Comparison of ENCODE assay signal across 19 mouse cellular contexts in the genomic region with DNA sequence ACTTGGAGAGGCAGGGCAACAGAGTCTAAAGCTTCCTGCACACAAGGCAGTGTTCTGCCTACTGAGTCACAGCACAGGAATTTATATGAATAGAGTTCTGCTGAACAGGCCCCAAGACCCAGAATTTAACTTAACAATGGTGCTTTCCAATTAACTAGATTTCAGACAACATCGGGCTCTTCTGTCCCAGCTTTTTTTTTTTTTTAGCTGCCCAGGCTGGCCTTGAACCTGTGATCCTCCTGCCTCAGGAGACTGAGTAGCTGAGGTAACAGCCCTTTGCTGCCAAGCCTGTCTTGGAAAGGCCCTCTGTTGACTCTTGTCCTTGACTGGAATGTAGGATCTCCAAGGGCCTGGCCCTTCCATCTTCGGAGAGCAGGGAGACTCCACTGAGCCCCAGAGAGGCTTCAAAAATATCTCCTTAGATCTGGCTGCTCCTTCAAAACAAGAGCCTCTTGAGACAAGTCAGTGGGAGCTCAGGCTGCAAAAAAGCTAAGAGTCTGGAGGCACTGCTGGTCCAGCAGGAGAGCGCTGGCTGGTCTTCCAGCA. TPM values are rescaled to one million over a fixed set of nuclear protein-coding genes. Genes with fewer than 3 reads are reported as not detected.
DNase-seq lines count a peak whose midpoint lies in the region; ATAC-seq and TF ChIP-seq lines count a peak whose summit lies in the region.
"Had no signal": no experiment of that assay in that cellular context is flagged by ENCODE, and none has a peak within 500 bp of the region (broad histone marks: within the 10 kb centered on the region; RNA-seq: fewer than 3 reads in every experiment).

No protein-coding gene starts in this region.

- H3K36me3 ChIP-seq in kidney, adult 2 months (ENCODE audit: control insufficient read depth, insufficient read depth, low read length) = no peaks in the 10 kb centered on the region
- H3K36me3 ChIP-seq in lung, postnatal 0 days (ENCODE audit: insufficient read depth, low read length) = no peaks in the 10 kb centered on the region
- no peaks in the 10 kb centered on the region for H3K36me3 ChIP-seq in stomach, postnatal 0 days (ENCODE audit: control insufficient read depth, insufficient read depth, low read length)
- H3K36me3 ChIP-seq: hindbrain, embryonic 15.5 days; limb, embryonic 13.5 days had no signal

- WGBS in kidney, adult 2 months = 71% methylated on average over 3 of the region's 3 CpGs
- 58% methylated on average over 3 of the region's 3 CpGs for WGBS in lung, postnatal 0 days
- 63% methylated on average over 3 of the region's 3 CpGs for WGBS in stomach, postnatal 0 days

- H3K4me2 ChIP-seq in lung, postnatal 0 days (replicated peaks; ENCODE audit: low read depth, low read length) = no peak overlapping the region
- H3K4me2 ChIP-seq in stomach, postnatal 0 days (replicated peaks; ENCODE audit: low read depth) = no peak overlapping the region
- H3K4me2 ChIP-seq: hindbrain, embryonic 15.5 days; limb, embryonic 13.5 days had no signal

- H3K4me1 ChIP-seq in kidney, adult 2 months (ENCODE audit: control insufficient read depth, insufficient read depth, low read length) = no peaks in the 10 kb centered on the region
- H3K4me1 ChIP-seq in lung, postnatal 0 days (ENCODE audit: insufficient read depth, low read depth, low read length) = no peaks in the 10 kb centered on the region
- H3K4me1 ChIP-seq in stomach, postnatal 0 days (replicated peaks; ENCODE audit: control insufficient read depth, insufficient read depth) = no peaks in the 10 kb centered on the region
- H3K4me1 ChIP-seq: hindbrain, embryonic 15.5 days; limb, embryonic 13.5 days had no signal

- H3K9ac ChIP-seq in lung, postnatal 0 days (replicated peaks; ENCODE audit: low read depth) = no peak overlapping the region
- no peak overlapping the region for H3K9ac ChIP-seq in stomach, postnatal 0 days (ENCODE audit: low read length)
- H3K9ac ChIP-seq: hindbrain, embryonic 15.5 days; limb, embryonic 13.5 days; liver, embryonic 14.5 days had no signal

- no peaks in the 10 kb centered on the region for H3K9me3 ChIP-seq in lung, postnatal 0 days (ENCODE audit: low read length)
- no peaks in the 10 kb centered on the region for H3K9me3 ChIP-seq in stomach, postnatal 0 days (ENCODE audit: control insufficient read depth, low read length)
- H3K9me3 ChIP-seq: hindbrain, embryonic 15.5 days; limb, embryonic 13.5 days had no signal

- H3K4me3 ChIP-seq in kidney, adult 2 months (ENCODE audit: insufficient read depth, low read depth, low read length) = no peak overlapping the region
- H3K4me3 ChIP-seq in lung, postnatal 0 days (ENCODE audit: low read depth, low read length) = no peak overlapping the region
- H3K4me3 ChIP-seq in stomach, postnatal 0 days (ENCODE audit: low read depth, low read length) = no peak overlapping the region
- H3K4me3 ChIP-seq: hindbrain, embryonic 15.5 days; limb, embryonic 13.5 days had no signal

- no peak for TF ChIP-seq EP300 in lung, postnatal 0 days (IDR thresholded peaks at IDR 0.05)
- TF ChIP-seq EP300 in stomach, postnatal 0 days (optimal IDR thresholded peaks at IDR 0.05) = no peak

- no peak for TF ChIP-seq CTCF in kidney, adult 2 months (conservative IDR thresholded peaks at IDR 0.05; ENCODE audit: insufficient read depth, insufficient read length, low read depth, low read length)
- TF ChIP-seq CTCF in lung, postnatal 0 days (IDR thresholded peaks at IDR 0.05) = no peak
- TF ChIP-seq CTCF in stomach, postnatal 0 days (IDR thresholded peaks at IDR 0.05; ENCODE audit: low read depth) = no peak

- no peaks in the 10 kb centered on the region for H3K27me3 ChIP-seq in kidney, adult 2 months (replicated peaks; ENCODE audit: control insufficient read depth, insufficient read depth, low read length)
- H3K27me3 ChIP-seq in lung, postnatal 0 days (replicated peaks; ENCODE audit: insufficient read depth, low read length) = no peaks in the 10 kb centered on the region
- H3K27me3 ChIP-seq in stomach, postnatal 0 days (ENCODE audit: control insufficient read depth, insufficient read depth, low read length) = no peaks in the 10 kb centered on the region
- H3K27me3 ChIP-seq: hindbrain, embryonic 15.5 days; limb, embryonic 13.5 days had no signal

- H3K27ac ChIP-seq in kidney, adult 2 months (ENCODE audit: insufficient read depth, low read depth, low read length) = peak overlapping the region; percentile 18; the same call in 1 of the 2 replicates
- no peak overlapping the region for H3K27ac ChIP-seq in lung, postnatal 0 days (ENCODE audit: low read length)
- H3K27ac ChIP-seq in stomach, postnatal 0 days (replicated peaks) = peak overlapping the region; percentile 45; the same call in 1 of the 2 replicates
- H3K27ac ChIP-seq: hindbrain, embryonic 15.5 days; limb, embryonic 13.5 days; liver, embryonic 14.5 days; macrophage had no signal

- TF ChIP-seq POLR2A in kidney, adult 2 months (IDR thresholded peaks at IDR 0.05; ENCODE audit: low read depth, low read length) = no peak

- ATAC-seq in lung, postnatal 0 days = peak; percentile 48
- no peak for ATAC-seq in stomach, postnatal 0 days (ENCODE audit: low FRiP score, low TSS enrichment)
- ATAC-seq: forebrain, embryonic 16.5 days; midbrain, embryonic 16.5 days had no signal

- DNase-seq in kidney, adult 2 months = no peak
- DNase-seq in kidney, postnatal 14 days = no peak
- DNase-seq in lung, postnatal 0 days (ENCODE audit: low spot score) = peak; percentile 20
- no peak for DNase-seq in lung, postnatal 10 days
- DNase-seq in Muller cell, postnatal 12 days (ENCODE audit: inconsistent ontology term) = peak; percentile 68
- DNase-seq in stomach, postnatal 0 days (ENCODE audit: low spot score) = no peak
- no peak for DNase-seq in cerebellum, adult 9-10 months
- DNase-seq in cerebellum, adult 11 months = no peak
- DNase-seq: adrenal gland, adult 2 months; cerebellum, adult 8-10 months; gastrocnemius, postnatal 36 days; kidney, postnatal 36 days; layer of hippocampus, postnatal 36 days had no signal

RNA-seq across cellular contexts. Expression of gene Nwd1, which starts 17.7 kb away (rescaled TPM):
- 0.03 and 0.08 TPM in 2 replicates for polyA plus RNA-seq in kidney, adult 2 months (2012; rRNA removed)
- polyA plus RNA-seq in lung, postnatal 0 days (2015; fragmentation: Nextera tagmentation; extraction: Ambion mirVana) = 0.05 and 0.13 TPM in 2 replicates
- polyA plus RNA-seq in stomach, postnatal 0 days (2015; fragmentation: Nextera tagmentation; extraction: Ambion mirVana) = 0.02 and 0.15 TPM in 2 replicates

RNA-seq across cellular contexts. Expression of gene Sin3b, which starts 58.9 kb away (rescaled TPM):
- polyA plus RNA-seq in kidney, adult 2 months (2012; rRNA removed) = 141 and 152 TPM in 2 replicates
- 169 and 211 TPM in 2 replicates for polyA plus RNA-seq in lung, postnatal 0 days (2015; fragmentation: Nextera tagmentation; extraction: Ambion mirVana)
- 188 and 197 TPM in 2 replicates for polyA plus RNA-seq in stomach, postnatal 0 days (2015; fragmentation: Nextera tagmentation; extraction: Ambion mirVana)

Comparison
In these comparisons a context has a peak if more than half of its experiments do, and no peak if none do; other contexts are left out.
1. DNase-seq: peak in lung, postnatal 0 days (single experiment) and Muller cell, postnatal 12 days (single experiment); none in kidney, adult 2 months (single experiment), kidney, postnatal 14 days (single experiment), lung, postnatal 10 days (single experiment), stomach, postnatal 0 days (single experiment), cerebellum, adult 9-10 months (single experiment) and cerebellum, adult 11 months (single experiment).